Mouse (Mus musculus): Measurements from ENCODE around the gene Prss53.

- TF ChIP-seq GATA1 (IDR thresholded peaks at IDR 0.05; ENCODE audit: low read length) (no peak), TAL1 (IDR thresholded peaks at IDR 0.05; ENCODE audit: low read length) (no peak)
Measured at GRCm38 (mm10) chr7:127894480-127894879, 3.7 kb upstream of the Prss53 start.
